Mouse (Mus musculus) thymus, adult 2 months (tissue): ENCODE results near the gene 0610040J01Rik.

Experiments
- CTCF ChIP-seq: fragments of 200-500 bp; IDR thresholded peaks from 2 replicates; pipeline ENCODE4 v1.5.1; 2012; ENCODE audit warnings: mild to moderate bottlenecking, control low read depth, low read length, moderate library complexity, borderline replicate concordance; ENCODE audit not compliant: control insufficient read depth, poor library complexity, insufficient read depth; ENCODE audit errors: extremely low read depth
- POLR2A ChIP-seq: fragments of 200-500 bp; IDR thresholded peaks from 2 replicates; pipeline ENCODE4 v1.6.1; 2012; ENCODE audit warnings: mild to moderate bottlenecking, low read length, control low read depth, moderate library complexity; ENCODE audit not compliant: control insufficient read depth, poor library complexity, insufficient read depth; ENCODE audit errors: extremely low read depth

DNA sequence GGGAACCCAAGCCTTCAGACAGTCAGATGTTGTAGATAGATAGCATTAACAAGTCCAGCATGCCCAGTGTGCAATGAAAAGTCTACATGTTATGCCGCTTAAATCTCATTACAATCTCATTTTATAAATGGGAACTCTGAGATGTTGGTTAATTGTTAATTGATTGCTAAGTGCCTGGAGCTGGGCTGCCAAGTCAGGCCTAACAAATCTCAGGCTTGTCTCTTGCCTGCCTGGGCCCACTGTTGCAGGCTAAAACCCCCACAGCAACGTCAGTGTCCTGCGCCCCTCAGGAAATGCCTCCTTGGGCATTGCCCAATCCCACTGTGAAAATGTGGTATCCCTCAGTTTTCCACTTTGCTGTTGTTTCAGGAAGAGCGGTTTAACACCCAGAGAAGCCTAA is 63.9 kb downstream of the 0610040J01Rik start:
- no peak for TF ChIP-seq CTCF
- TF ChIP-seq POLR2A: no peak
